Mouse (Mus musculus): Measurements from ENCODE around the gene Gm1123. TPM values are rescaled to one million over a fixed set of nuclear protein-coding genes. Genes with fewer than 3 reads are reported as not detected.

Gene Gm1123
- total RNA-seq, 2 experiments from 2014 or later: not detected

Other genes with a start within 250 kb of the Gm1123 start
- not detected for gene Prr23a1, start 193.2 kb downstream of the Gm1123 start, total RNA-seq (2021)
- gene Prr23a2, start 179.2 kb downstream of the Gm1123 start, total RNA-seq (2021): not detected
- not detected for gene Prr23a3, start 170.9 kb downstream of the Gm1123 start, total RNA-seq (2021)
- gene 7420426K07Rik, start 132.6 kb downstream of the Gm1123 start, total RNA-seq (2021): not detected
- gene Foxl2, start 80.4 kb downstream of the Gm1123 start, total RNA-seq (2021): under 1 TPM in 1 of 2 experiments, not detected in 1; 0.09 TPM
- gene Faim, start 49.3 kb downstream of the Gm1123 start, total RNA-seq (2021): 1 to 10 TPM; 1.3 to 2.0 TPM
- gene Pik3cb, start 104.9 kb upstream of the Gm1123 start, total RNA-seq (2021): 1 to 10 TPM; 4.8 to 6.7 TPM
- not detected for gene Faiml, start 201.5 kb upstream of the Gm1123 start, total RNA-seq (2021)
- gene Cep70, start 207.7 kb upstream of the Gm1123 start, total RNA-seq (2021): 1 to 10 TPM; 3.2 to 4.6 TPM

Data from gastrocnemius, adult 18-20 months (tissue).